Mouse (Mus musculus) mouse embryonic stem cell (cell line): ENCODE measurements around the gene Tldc1.

ENCODE experiments used
- in situ Hi-C, 2 experiments: fragments of 300-500 bp; cut with MboI; formaldehyde crosslinking; loops; 1 replicate in 1 of 2; 3 replicates in 1 of 2; pipeline ENCODE4 v1.14.3; 2019 to 2020; ENCODE audit warnings: low sequenced_read_pairs in 2 of 2, low pct_unique_long_range_greater_than_20kb in 1 of 2, mixed read lengths in 1 of 2; ENCODE audit not compliant: unreplicated experiment in 1 of 2

Tldc1 gene

GRCm38 (mm10) chr8:119778263-119778662, at the start of gene Tldc1:
Gene Tldc1 (minus strand): TSS chr8:119778416.
- in situ Hi-C loops, result loop anchor here in 1 of 2 experiments (5.0 kb wide), 1 partner anchor 91 kb away; no protein-coding TSS in a partner anchor

GRCm38 (mm10) chr8:119827721-119828153, 49.5 kb upstream of the Tldc1 start:
- in situ Hi-C loops, result no loop called here

- in situ Hi-C loops, result no loop called here
These were observed 48.8 kb upstream of the Tldc1 start for GRCm38 (mm10) chr8:119826982-119827381.

- in situ Hi-C loops, result no loop called here
These were observed 47.9 kb upstream of the Tldc1 start for GRCm38 (mm10) chr8:119825950-119826730.

- in situ Hi-C loops, result no loop called here
These were observed 46.6 kb upstream of the Tldc1 start for GRCm38 (mm10) chr8:119824809-119825273.

GRCm38 (mm10) chr8:119824100-119824499, 45.9 kb upstream of the Tldc1 start:
- in situ Hi-C loops, result no loop called here

GRCm38 (mm10) chr8:119823278-119823677, 45.1 kb upstream of the Tldc1 start:
- in situ Hi-C loops, result no loop called here

GRCm38 (mm10) chr8:119821691-119822090, 43.5 kb upstream of the Tldc1 start:
- in situ Hi-C loops, result no loop called here

- in situ Hi-C loops, result no loop called here
These were observed 41.8 kb upstream of the Tldc1 start for GRCm38 (mm10) chr8:119819976-119820375.

GRCm38 (mm10) chr8:119819316-119819715, 41.1 kb upstream of the Tldc1 start:
- in situ Hi-C loops, result no loop called here

- in situ Hi-C loops, result no loop called here
These were observed 39.2 kb upstream of the Tldc1 start for GRCm38 (mm10) chr8:119817446-119817845.

- in situ Hi-C loops, result no loop called here
These were observed 38.0 kb upstream of the Tldc1 start for GRCm38 (mm10) chr8:119816219-119816618.

- in situ Hi-C loops, result no loop called here
These were observed 34.6 kb upstream of the Tldc1 start for GRCm38 (mm10) chr8:119812650-119813431.

GRCm38 (mm10) chr8:119811925-119812324, 33.7 kb upstream of the Tldc1 start:
- in situ Hi-C loops, result no loop called here

- in situ Hi-C loops, result no loop called here
These were observed 32.8 kb upstream of the Tldc1 start for GRCm38 (mm10) chr8:119810953-119811499.

- in situ Hi-C loops, result no loop called here
These were observed 32.1 kb upstream of the Tldc1 start for GRCm38 (mm10) chr8:119810127-119810868.

- in situ Hi-C loops, result no loop called here
These were observed 31.4 kb upstream of the Tldc1 start for GRCm38 (mm10) chr8:119809620-119810019.

GRCm38 (mm10) chr8:119807687-119808086, 29.5 kb upstream of the Tldc1 start:
- in situ Hi-C loops, result no loop called here
